Mouse (Mus musculus): ENCODE data around the gene Gm49383. TPM values are rescaled to one million over a fixed set of nuclear protein-coding genes. Genes with fewer than 3 reads are reported as not detected.
"Not testable (repeated sequence)": the region's sequence is repeated elsewhere in the genome, so short reads cannot be mapped to it uniquely, and the experiment has no call there.

Gm49383 gene
- total RNA-seq, 2 experiments from 2014 or later: 3.8 to 5.9 TPM

- intact Hi-C loops (cut with DNase I): no loop called here
- peak; percentile 84 to 87 for DNase-seq (ENCODE audit: low spot score in 2 of 2)
These were observed 28.3 kb downstream of the Gm49383 start, which contains the start of gene Lrr1 for GRCm38 (mm10) chr12:69168461-69169106. Gene Lrr1 (plus strand): TSS chr12:69168814.

GRCm38 (mm10) chr12:69167656-69168460 is 29.0 kb downstream of the Gm49383 start:
- intact Hi-C loops (cut with DNase I): no loop called here
- no peak for DNase-seq (ENCODE audit: low spot score in 2 of 2)

DNA sequence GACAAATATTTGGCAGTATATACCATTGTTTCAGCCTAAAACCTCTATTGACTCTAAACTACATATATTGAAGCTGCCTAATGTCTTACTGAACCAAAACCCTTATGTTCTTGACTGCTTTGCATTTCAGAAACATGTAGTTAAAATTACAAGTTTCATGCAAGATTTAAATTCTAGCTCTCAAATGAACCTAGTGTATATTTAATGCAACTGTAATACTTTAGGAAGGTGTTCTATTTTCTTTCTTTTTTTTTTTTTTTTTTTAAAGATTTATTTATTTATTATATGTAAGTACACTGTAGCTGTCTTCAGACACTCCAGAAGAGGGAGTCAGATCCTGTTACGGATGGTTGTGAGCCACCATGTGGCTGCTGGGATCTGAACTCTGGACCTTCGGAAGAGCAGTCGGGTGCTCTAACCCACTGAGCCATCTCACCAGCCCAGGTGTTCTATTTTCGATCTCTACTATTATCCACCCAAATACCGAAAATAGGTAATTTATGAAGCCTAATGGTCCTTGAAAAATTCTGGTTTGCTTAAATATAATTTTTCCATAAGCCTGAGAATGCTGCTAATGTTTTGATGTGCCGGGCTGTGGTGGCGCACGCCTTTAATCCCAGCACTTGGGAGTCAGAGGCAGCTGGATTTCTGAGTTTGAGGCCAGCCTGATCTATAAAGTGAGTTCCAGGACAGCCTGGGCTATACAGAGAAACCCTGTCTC is 29.9 kb downstream of the Gm49383 start:
- intact Hi-C loops (cut with DNase I); DNase-seq (ENCODE audit: low spot score in 2 of 2): not testable (repeated sequence)

GRCm38 (mm10) chr12:69164904-69165303 is 32.0 kb downstream of the Gm49383 start:
- DNase-seq (ENCODE audit: low spot score in 2 of 2): no peak
- intact Hi-C loops (cut with DNase I): no loop called here

DNA sequence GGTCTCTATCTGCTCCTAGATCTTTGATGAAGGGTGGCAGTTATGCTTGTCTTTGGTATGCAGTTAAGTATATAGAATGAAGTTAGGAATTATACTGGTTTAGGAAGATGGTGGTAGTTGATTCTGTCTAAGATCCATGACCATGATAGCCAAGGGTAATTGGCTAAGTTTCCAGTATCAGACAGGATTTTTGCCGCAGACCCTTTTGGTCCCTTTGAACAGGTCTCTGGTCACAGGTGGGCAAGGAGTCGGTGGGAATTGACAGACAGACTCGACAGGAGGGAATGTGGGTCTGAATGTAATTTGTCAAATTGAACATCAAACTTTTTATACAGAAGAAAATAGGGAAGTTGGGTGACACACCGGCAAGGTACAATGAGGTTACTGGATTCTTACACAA is 33.3 kb downstream of the Gm49383 start:
- intact Hi-C loops (cut with DNase I); DNase-seq (ENCODE audit: low spot score in 2 of 2): not testable (repeated sequence)

- intact Hi-C loops (cut with DNase I): not testable (repeated sequence)
These were observed 36.2 kb downstream of the Gm49383 start for GRCm38 (mm10) chr12:69160677-69161076.

DNA sequence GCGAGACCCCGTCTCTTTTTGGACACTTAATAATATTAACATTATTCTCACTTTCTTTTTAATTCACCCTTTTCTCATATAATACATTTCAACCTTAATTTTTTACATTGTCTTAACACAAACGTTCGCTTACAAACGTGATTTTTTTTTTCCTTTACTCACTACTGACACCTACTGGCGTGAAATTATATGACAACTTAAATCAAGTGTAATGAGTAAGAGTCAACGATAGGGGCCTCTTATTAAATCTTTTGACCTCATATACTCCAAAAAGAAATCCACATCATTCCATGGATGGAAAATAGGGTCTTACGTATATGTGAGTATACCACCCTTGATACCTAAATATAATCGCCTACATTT is 37.3 kb downstream of the Gm49383 start:
- DNase-seq (ENCODE audit: low spot score in 2 of 2): peak; percentile 22 to 44
- intact Hi-C loops (cut with DNase I): no loop called here

More at GRCm38 (mm10) chr12:69160677-69161076, 36.2 kb downstream of the Gm49383 start:
- DNase-seq (ENCODE audit: low spot score in 2 of 2): not testable (repeated sequence)

- DNase-seq (ENCODE audit: low spot score in 2 of 2): peak; percentile 99
- intact Hi-C loops (cut with DNase I): not testable (repeated sequence)
These were observed 37.9 kb downstream of the Gm49383 start, which contains the start of gene Rps29 for GRCm38 (mm10) chr12:69158765-69159577. Gene Rps29 (minus strand): TSS chr12:69159186.

- intact Hi-C loops (cut with DNase I): no loop called here
- no peak for DNase-seq (ENCODE audit: low spot score in 2 of 2)
These were observed 38.5 kb downstream of the Gm49383 start for GRCm38 (mm10) chr12:69158366-69158764.

DNA sequence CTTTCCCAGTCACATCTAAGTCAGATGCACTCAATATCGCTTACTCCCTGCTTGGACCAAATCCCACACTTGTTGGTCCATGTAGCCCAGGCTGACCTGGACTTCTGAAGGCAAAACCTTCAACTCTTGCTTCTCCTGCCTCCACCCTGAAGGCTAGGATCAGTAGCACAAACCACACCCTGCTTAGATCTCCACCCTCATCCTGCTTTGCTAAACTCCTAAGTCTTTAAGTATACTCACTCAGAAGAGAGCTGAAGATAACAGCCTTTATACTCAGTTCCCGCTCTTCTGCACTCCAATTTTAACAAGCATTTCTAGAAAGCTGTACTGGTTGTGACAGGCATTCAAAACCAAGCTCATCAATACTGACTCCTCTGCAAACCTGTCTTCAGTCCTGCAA is 39.8 kb downstream of the Gm49383 start:
- no peak for DNase-seq (ENCODE audit: low spot score in 2 of 2)
- intact Hi-C loops (cut with DNase I): no loop called here

DNA sequence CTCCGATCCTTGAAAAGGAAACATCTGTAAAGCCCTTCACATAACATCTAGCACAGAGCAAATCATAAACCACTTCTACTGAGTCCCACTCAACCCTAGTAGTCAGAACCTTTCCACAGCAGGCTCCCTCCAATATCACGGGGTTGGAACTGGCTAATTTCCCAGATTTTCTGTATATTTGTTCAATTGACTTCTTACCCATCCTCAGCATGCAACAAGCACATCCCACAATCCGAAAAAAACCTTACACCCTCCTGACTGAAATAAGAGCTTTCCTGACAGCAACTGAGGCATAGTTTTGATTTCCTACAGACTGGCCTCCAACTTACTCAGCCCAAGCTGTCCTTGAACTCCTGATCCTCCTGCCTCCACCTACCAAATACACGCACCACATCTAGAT is 40.5 kb downstream of the Gm49383 start:
- intact Hi-C loops (cut with DNase I): no loop called here
- no peak for DNase-seq (ENCODE audit: low spot score in 2 of 2)

DNA sequence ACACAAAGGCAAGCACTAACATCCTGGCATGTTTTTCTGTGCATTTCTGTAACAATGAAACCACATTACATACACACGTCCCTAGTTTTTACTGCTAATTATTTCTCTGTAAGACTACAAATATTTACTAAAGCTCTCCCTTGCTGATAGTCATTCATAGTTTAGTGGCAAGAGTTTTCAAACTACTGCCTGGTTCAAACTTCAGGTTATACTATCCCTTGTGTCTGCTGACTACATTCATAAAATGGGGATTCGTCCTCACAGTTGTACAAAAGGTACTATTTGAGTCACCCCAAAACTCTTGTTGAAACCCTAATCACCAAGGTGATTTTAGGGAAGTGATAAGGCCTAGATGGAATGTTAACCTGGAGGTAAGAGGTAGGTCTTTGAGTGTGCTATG is 41.0 kb downstream of the Gm49383 start:
- intact Hi-C loops (cut with DNase I): no loop called here
- DNase-seq (ENCODE audit: low spot score in 2 of 2): no peak

- intact Hi-C loops (cut with DNase I): no loop called here
- no peak for DNase-seq (ENCODE audit: low spot score in 2 of 2)
These were observed 46.9 kb downstream of the Gm49383 start for GRCm38 (mm10) chr12:69150049-69150448.

DNA sequence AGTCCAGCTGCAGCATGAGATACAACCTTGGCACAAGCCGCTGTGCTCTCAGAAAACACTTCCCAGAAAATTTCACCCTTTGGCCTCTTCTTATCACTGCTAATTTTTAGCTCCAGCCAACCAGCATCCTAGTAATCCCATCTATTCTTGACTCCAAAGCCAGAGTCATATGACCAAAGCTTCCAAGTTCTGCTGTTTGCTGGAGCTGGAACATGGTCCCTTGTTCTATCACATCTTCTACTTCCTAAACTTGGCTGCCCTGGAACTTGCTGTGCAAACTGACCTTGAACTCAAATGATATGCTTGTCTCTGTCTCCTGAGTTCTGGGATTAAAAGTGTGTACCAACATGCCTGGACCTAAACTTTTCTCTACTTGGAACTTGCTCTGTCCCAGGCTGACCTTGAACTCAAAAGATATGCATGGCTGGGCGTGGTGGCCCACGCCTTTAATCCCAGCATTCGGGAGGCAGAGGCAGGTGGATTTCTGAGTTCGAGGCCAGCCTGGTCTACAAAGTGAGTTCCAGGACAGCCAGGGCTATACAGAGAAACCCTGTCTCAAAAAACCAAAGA is 49.7 kb downstream of the Gm49383 start:
- intact Hi-C loops (cut with DNase I): no loop called here
- no peak for DNase-seq (ENCODE audit: low spot score in 2 of 2)

DNA sequence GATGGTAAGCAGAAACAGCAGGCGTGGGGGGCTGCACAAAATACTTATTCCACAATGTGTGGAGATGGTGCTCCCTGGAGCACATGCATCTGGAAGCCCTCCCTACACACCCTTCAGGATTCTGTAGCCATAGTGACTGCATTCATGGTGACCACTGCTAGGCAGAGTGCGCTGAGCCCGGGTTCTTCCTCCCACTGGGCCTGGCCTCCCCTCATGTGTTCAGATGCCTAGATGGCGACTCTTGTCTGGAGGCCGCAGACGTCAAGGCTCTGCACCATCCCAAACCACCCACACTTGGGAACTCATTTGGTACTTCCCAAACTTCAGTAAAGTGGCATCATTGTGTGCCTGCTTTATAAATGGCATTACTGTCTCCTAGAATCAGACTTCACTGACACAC is 53.4 kb downstream of the Gm49383 start:
- intact Hi-C loops (cut with DNase I): no loop called here
- DNase-seq (ENCODE audit: low spot score in 2 of 2): no peak

GRCm38 (mm10) chr12:69139841-69140240 is 57.1 kb downstream of the Gm49383 start:
- intact Hi-C loops (cut with DNase I): no loop called here
- no peak for DNase-seq (ENCODE audit: low spot score in 2 of 2)

DNA sequence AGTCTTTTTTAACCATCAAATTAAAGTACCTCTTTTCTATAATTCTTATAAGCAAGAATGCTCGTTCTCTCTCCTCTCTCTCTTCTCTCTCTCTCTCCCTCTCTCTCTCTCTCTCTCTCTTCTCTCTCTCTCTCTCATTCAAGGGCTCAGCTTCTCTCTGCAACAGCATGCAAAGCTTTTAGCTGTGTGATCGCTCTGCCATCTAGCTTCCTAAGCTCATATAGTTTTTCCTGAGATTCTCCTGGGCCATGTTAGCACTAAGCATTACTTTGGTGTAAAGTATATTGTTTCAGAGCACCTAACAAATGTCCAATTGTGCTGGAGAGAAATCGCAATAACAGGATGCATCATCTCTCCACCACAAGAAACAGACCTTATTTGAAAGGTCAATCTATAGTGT is 57.7 kb downstream of the Gm49383 start:
- DNase-seq (ENCODE audit: low spot score in 2 of 2): no peak
- intact Hi-C loops (cut with DNase I): no loop called here
